Mouse (Mus musculus): ENCODE data around the gene Nrros. TPM values are rescaled to one million over a fixed set of nuclear protein-coding genes. Genes with fewer than 3 reads are reported as not detected.

The Nrros gene
- polyA plus RNA-seq, 1 experiment from 2014 or later: 7.3 TPM

DNA sequence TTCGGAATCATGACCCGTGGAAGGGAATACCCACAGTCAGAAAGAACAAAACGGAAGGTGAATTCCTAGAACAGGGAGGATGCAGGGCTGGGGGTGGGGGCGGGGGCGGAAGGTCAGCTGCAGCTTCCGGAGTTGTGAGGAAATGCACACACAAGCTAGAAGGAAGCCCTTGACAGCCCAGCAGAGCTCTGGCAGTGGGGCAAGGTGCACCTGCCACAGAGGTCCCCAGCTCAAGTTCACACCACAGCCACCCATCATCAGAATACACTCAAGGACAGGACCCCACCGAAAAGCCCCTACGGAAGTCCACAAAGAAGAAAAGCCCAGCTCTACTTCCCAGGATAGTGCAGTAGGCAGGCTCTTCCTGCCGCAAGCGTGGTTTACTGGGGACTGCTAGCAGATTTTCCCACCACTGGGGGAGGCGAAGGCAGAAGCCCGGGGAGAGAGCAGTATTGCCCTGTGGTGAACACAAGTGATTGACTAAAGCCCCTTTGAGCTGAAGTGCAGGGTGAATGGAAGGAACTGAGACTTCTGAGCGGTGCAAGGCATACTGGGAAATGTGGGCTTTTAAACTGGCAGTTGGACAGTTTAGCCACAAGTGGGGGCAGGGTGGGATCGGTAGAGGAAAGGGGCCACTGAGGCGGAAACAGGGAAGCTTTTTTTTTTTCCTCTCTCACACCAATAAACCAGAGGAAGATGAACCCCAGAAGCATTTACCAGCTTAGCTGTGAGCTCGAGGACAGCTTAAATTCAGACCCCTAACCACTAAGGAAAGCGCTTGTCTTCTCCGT, 11.7 kb upstream of the Nrros start:
- no peaks in the 10 kb centered on the region for H3K27me3 ChIP-seq (replicated peaks; ENCODE audit: low read depth, poor library complexity, severe bottlenecking)
- peaks cover 11% of the 10 kb centered on the region for H3K4me1 ChIP-seq
- H3K27ac ChIP-seq (replicated peaks): peak overlapping the region; percentile 63; the same call in 1 of the 2 replicates
- H3K36me3 ChIP-seq (replicated peaks): no peaks in the 10 kb centered on the region
- H3K4me3 ChIP-seq: peak overlapping the region; percentile 26; the same call in 1 of the 2 replicates
- H3K9me3 ChIP-seq: 0 out of 2 replicates have a peak, but pooled peaks cover 2% of the 10 kb centered on the region
- WGBS: 58% methylated on average over 18 of the region's 18 CpGs
- DNase-seq (ENCODE audit: low spot score): peak; percentile 37

DNA sequence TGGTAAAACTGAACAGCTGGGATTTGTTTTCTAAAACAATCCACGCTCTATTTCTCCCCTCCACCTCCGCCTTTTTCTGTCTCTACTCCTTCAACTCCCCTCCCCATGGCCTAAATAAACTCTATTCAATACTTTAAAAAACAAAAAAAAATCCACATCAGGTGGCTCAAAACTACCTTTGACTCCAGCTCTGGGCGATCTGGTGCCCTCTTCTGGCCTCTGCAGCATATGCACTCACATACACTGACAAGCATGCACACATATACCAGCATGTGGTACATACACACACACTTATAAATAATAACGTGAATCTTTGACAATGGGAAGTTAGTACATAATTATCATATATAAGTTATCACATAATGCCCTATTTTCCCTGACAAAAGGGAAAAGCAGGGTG, 9.6 kb upstream of the Nrros start:
- H3K36me3 ChIP-seq (replicated peaks): no peaks in the 10 kb centered on the region
- no peak for DNase-seq (ENCODE audit: low spot score)
- no peak overlapping the region for H3K4me3 ChIP-seq
- H3K4me1 ChIP-seq: peaks cover 11% of the 10 kb centered on the region
- H3K27ac ChIP-seq (replicated peaks): no peak overlapping the region
- H3K27me3 ChIP-seq (replicated peaks; ENCODE audit: low read depth, poor library complexity, severe bottlenecking): no peaks in the 10 kb centered on the region
- 89% methylated on average over 4 of the region's 4 CpGs for WGBS
- H3K9me3 ChIP-seq: 0 out of 2 replicates have a peak, but pooled peaks cover 2% of the 10 kb centered on the region

DNA sequence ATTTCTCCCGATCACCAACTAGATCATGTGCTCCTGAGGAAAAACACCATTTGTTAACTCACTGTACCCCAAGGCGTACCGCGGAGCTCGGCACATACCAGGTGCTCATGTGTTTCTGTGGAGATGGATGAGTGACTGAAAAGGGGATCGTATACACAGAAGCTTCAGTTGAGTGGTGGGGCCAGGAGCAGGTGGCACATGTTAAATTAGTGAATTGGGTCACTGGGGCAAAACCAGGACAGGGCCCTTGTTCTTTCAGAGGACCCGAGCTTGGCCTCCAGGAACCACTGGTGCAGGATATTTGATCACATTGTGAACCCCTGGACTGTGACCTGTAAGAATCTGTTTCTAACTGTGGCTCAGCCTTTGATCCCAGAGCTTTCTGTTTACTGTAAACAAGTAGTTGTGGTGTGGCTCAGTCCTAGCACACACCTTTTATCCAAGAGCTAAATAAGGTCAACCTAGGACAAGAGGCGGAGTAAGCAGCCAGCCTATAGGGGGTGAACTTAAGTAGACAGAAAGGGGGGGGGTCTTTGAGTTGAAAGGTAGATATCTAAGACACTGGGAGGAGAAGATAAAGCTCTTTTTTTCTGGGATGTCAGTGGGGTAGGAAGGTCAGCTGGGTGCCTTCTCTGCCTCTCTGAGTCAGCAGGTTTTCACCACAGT, 9.1 kb upstream of the Nrros start:
- Histone ChIP-seq H3K4me3 (no peak overlapping the region), H3K27ac (replicated peaks) (no peak overlapping the region), H3K4me1 (peaks cover 11% of the 10 kb centered on the region), H3K9me3 (0 out of 2 replicates have a peak, but pooled peaks cover 2% of the 10 kb centered on the region), H3K27me3 (replicated peaks; ENCODE audit: low read depth, poor library complexity, severe bottlenecking) (no peaks in the 10 kb centered on the region), H3K36me3 (replicated peaks) (no peaks in the 10 kb centered on the region)
- WGBS: 84% methylated on average over 8 of the region's 8 CpGs
- no peak for DNase-seq (ENCODE audit: low spot score)

DNA sequence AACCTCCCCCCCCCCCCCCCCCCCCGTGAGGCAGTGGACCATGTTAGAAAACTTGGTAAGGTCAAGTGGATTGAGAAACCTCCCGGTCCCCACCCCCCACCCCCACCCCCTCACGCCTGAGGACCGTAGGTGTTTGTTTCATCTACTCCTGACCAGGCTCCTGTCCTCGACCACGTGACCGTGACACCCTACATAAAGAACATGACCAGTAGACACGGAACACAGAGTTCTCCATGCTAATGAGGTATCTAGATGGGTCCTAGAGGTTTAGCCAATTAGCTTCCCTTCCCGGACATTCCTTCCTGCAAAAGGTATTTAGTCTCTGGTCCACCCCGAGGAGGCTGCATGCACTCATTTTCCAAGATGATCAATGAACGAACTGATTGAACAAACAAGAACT, 8.0 kb upstream of the Nrros start:
- 0 out of 2 replicates have a peak, but pooled peaks cover 2% of the 10 kb centered on the region for H3K9me3 ChIP-seq
- no peak overlapping the region for H3K4me3 ChIP-seq
- H3K27ac ChIP-seq (replicated peaks): no peak overlapping the region
- no peak for DNase-seq (ENCODE audit: low spot score)
- H3K4me1 ChIP-seq: peaks cover 11% of the 10 kb centered on the region
- WGBS: 77% methylated on average over 11 of the region's 11 CpGs
- no peaks in the 10 kb centered on the region for H3K36me3 ChIP-seq (replicated peaks)
- no peaks in the 10 kb centered on the region for H3K27me3 ChIP-seq (replicated peaks; ENCODE audit: low read depth, poor library complexity, severe bottlenecking)

DNA sequence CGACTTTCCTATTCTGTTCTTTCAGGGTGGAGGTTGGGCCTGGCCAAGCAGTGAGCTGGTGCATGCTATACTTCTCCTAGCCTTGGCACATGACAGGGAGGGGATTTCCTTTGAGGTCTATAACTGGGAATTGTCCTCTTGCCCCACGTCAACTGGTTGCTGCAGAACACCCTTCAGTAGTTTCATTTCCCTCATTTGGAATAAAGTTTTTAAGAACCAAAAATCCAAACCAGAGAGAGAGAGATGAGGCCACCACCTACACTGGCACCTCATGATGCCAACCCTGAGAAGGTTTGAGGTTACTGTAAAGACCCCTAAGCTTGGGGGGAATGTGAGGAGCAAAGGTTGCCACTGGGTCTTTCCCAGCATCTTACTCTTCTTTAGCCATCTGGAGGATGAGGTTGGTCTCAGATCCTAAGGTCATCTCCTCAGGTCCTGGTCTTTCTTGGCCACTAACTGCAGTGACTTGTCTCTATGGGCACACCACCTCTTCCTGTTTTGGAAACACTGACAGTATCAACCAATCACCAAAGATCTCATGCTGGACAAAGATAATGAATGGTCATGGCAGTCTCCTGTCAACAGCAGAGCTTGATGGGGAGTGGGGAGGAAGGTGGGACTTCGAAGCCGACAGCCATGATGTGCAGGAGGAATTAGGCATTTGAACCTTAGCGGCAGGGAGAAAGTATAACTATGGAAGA, 5.8 kb upstream of the Nrros start:
- no peak for DNase-seq (ENCODE audit: low spot score)
- H3K27ac ChIP-seq (replicated peaks): no peak overlapping the region
- H3K4me1 ChIP-seq: no peaks in the 10 kb centered on the region
- no peaks in the 10 kb centered on the region for H3K36me3 ChIP-seq (replicated peaks)
- 90% methylated on average over 5 of the region's 5 CpGs for WGBS
- H3K9me3 ChIP-seq: 0 out of 2 replicates have a peak, but pooled peaks cover 2% of the 10 kb centered on the region
- no peak overlapping the region for H3K4me3 ChIP-seq
- peaks cover 1% of the 10 kb centered on the region for H3K27me3 ChIP-seq (replicated peaks; ENCODE audit: low read depth, poor library complexity, severe bottlenecking)

DNA sequence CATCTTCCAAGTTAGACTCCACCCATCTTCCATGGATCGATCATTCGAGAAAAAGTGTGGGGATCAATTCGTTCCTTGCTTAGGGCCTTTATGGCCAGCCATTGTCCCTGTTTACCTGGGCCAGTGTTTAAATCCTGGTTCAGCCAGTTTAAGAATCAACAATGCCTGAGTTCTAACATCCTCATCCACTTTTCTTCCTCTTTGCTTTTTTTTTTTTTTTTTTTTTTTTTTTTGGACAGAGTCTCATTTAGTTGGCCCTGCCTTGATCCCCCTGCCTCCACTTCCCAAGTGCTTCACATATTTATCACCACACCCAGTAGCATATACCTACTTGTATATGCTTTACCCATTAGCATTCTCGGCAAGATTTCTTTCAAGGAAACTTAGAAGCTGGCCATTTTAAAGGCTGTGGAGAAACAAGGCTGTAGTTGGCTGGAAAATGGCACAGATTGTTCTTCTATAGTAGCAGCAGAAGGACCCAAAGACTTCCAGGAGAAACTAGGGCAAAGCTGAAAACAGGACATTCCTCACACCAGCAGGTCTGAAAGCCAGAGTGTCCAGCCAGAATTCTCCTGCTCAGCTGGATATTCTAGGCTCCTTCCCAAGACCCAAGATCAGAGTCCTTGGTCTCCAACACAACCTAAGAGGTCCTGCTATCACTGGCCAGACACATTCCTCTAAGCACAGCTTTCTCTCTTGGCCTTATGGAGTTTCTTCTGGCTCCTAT, 2.6 kb upstream of the Nrros start:
- 90% methylated on average over 4 of the region's 4 CpGs for WGBS
- DNase-seq (ENCODE audit: low spot score): no peak
- Histone ChIP-seq H3K27ac (replicated peaks) (no peak overlapping the region), H3K36me3 (replicated peaks) (no peaks in the 10 kb centered on the region), H3K4me3 (no peak overlapping the region), H3K4me1 (peaks cover 22% of the 10 kb centered on the region), H3K27me3 (replicated peaks; ENCODE audit: low read depth, poor library complexity, severe bottlenecking) (peaks cover 27% of the 10 kb centered on the region), H3K9me3 (no peaks in the 10 kb centered on the region)

DNA sequence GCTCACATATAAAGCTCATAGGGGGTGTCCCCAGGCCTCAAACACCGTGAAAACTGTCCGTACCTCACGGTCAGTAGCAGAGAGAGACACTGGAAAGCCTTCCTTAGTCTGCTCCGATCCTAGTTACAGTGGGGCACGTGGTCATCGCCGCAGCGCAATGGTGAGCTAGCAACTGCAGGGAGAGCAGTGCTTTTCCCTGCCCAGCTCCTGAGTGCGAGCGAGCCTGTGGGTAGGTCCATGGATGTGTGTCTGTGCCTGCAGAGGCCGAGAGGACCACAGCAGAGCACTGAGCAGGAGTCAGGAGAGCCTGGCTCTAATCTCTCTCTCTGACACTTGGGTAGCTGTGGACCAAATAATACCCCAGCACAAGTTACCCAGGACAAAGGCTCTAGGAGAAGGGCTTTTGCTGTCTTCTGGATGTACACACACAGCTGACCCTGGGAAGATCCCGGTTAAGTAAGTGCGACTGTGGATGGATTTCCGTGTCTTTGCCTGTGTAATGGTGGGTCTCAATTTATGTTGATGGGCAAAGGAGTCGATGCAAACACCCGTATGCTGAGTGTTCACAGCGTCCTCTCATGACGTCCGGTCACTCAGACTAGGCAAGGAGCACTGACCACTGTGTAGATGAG, 882 bp downstream of the Nrros start:
- Histone ChIP-seq H3K4me3 (peak overlapping the region; percentile 61), H3K27ac (replicated peaks) (peak overlapping the region; percentile 79; the same call in 1 of the 2 replicates), H3K9me3 (no peaks in the 10 kb centered on the region), H3K27me3 (replicated peaks; ENCODE audit: low read depth, poor library complexity, severe bottlenecking) (peaks cover 27% of the 10 kb centered on the region), H3K36me3 (replicated peaks) (no peaks in the 10 kb centered on the region), H3K4me1 (peaks cover 24% of the 10 kb centered on the region)
- DNase-seq (ENCODE audit: low spot score): no peak
- WGBS: 71% methylated on average over 19 of the region's 19 CpGs

DNA sequence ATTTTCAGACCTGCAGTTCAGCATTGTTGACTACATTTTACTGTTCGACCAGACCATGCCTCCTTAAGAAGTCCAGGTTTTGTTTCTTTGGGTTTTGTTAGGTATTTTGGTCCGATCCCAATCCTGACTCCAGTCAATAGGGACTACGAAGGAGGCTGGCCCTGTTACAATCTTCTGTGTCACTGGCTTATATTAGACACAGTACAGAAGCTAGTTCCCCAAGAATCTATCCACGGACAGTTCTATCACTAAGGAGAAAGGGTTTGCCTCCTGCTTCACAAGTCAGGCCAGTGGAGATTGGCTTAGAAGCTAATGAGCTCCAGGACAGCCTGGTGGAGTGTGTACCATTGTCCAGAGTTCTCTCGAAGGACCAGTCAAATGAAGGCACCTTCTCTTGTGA, 1.5 kb downstream of the Nrros start:
- Histone ChIP-seq H3K27me3 (replicated peaks; ENCODE audit: low read depth, poor library complexity, severe bottlenecking) (peaks cover 27% of the 10 kb centered on the region), H3K27ac (replicated peaks) (no peak overlapping the region), H3K4me3 (no peak overlapping the region), H3K36me3 (replicated peaks) (no peaks in the 10 kb centered on the region), H3K9me3 (no peaks in the 10 kb centered on the region), H3K4me1 (peaks cover 24% of the 10 kb centered on the region)
- DNase-seq (ENCODE audit: low spot score): no peak
- 86% methylated on average over 5 of the region's 5 CpGs for WGBS

DNA sequence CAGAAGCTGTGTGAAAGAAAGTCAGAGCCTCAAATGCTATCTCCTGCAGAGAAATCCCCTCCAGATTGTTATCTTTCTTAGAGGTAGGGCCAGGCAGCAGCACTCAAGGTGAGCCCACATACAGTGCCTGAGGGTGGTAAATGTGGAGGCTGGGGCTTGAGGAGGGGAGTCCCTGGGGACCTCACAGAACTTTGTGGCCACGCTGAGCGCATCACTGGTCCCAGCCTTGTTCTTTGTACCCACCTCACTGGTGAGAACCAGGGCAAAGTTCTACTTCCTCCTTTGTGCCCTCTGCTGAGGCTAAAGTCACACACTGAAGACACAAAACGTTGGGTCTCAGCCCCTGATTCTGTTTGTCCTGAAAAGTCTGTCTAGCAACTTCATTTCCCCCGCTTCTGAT, 2.0 kb downstream of the Nrros start:
- Histone ChIP-seq H3K4me1 (peaks cover 24% of the 10 kb centered on the region), H3K9me3 (no peaks in the 10 kb centered on the region), H3K36me3 (replicated peaks) (no peaks in the 10 kb centered on the region), H3K4me3 (no peak overlapping the region), H3K27me3 (replicated peaks; ENCODE audit: low read depth, poor library complexity, severe bottlenecking) (peaks cover 27% of the 10 kb centered on the region), H3K27ac (replicated peaks) (no peak overlapping the region)
- DNase-seq (ENCODE audit: low spot score): no peak
- 71% methylated on average over 4 of the region's 4 CpGs for WGBS

DNA sequence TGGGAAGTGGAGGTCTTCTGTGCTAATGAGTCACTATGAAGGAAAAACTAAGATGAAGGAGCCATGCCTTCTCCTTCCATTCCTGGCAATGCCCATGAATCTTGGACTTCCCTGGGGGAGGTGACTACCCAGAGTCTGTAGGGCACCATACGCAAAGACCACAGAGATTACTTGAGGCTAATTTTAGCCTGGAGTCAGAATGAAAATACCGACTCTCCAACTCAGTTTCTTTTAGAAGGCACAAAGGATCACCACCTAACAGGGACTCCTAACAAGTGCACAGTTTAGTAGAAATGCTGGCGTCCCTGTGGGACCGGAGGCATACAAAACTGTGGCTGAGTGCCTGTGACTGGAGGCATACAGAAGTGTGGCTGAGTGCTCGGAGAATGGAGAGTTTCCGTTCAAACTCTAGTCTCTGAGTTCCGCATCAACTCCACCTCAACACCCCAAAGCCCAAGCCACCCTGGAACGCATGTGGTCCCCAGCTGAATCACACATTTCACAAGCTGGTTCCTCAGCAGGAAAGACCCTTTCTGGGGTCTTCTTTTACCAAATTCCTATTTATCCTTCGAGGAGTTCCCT, 4.6 kb downstream of the Nrros start:
- peaks cover 23% of the 10 kb centered on the region for H3K27me3 ChIP-seq (replicated peaks; ENCODE audit: low read depth, poor library complexity, severe bottlenecking)
- no peak overlapping the region for H3K4me3 ChIP-seq
- no peak overlapping the region for H3K27ac ChIP-seq (replicated peaks)
- H3K4me1 ChIP-seq: peaks cover 22% of the 10 kb centered on the region
- no peak for DNase-seq (ENCODE audit: low spot score)
- 88% methylated on average over 9 of the region's 9 CpGs for WGBS
- H3K9me3 ChIP-seq: no peaks in the 10 kb centered on the region
- H3K36me3 ChIP-seq (replicated peaks): no peaks in the 10 kb centered on the region

DNA sequence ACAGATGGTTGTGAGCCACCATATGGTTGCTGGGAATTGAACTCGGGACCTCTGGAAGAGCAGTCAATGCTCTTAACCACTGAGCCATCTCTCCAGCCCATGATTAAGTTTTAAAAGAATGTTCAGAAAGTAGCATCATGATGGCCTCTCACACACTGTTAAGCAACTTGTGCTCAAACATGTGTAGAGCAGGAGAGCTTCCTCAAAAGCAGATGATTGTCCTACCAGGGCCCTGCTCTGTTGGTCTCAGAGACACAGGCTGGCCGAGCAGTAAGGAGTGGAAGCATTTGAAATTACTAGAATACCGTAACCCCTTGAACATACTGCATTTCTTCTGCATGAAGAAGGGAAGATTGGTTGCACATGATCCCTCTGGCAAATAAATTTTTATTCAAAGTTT, 6.4 kb downstream of the Nrros start:
- no peak for DNase-seq (ENCODE audit: low spot score)
- Histone ChIP-seq H3K4me3 (no peak overlapping the region), H3K27ac (replicated peaks) (no peak overlapping the region), H3K27me3 (replicated peaks; ENCODE audit: low read depth, poor library complexity, severe bottlenecking) (peaks cover 4% of the 10 kb centered on the region; the same call in 1 of the 2 replicates), H3K4me1 (0 out of 2 replicates have a peak, but pooled peaks cover 7% of the 10 kb centered on the region), H3K36me3 (replicated peaks) (no peaks in the 10 kb centered on the region), H3K9me3 (no peaks in the 10 kb centered on the region)
- 95% methylated on average over 3 of the region's 3 CpGs for WGBS
